Mouse (Mus musculus): Measurements from ENCODE around the gene Fam222a. TPM values are rescaled to one million over a fixed set of nuclear protein-coding genes. Genes with fewer than 3 reads are reported as not detected.

The Fam222a gene
- polyA plus RNA-seq, 1 experiment from 2014 or later = 1.5 TPM

DNA sequence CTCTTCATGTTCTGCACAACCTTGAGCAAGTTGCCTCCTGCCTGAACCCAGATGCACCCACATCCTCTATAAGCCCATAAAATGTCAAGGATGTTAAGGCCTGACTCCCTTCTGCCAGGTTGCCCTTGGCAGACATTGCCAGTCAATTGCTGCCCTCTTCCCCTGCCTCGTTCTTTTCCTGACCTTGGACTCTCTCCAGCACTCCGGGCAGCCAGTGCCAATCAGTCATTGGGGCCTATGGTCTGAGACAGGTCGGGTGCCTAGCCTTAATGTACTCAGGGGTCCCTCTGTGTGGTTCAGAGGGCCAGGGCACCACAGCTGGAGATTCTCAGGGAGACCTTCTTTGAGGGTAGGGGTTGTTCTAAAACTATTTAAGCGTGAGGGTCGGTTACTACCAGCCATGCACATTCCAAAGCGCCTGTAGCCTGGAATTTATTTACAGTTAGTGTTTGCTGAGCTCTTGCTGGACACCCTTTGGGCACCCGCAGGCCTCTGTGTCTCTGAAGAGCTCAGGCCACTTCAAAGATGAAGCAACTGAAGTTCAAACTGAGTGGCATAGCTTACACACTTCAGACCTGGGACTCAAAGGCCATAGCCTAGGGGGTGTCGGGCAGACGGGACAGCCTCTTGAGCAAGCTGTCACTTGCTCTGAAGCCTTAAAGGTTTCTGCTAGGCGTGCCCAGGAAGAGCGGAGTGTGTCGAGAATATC, 6.3 kb downstream of the Fam222a start:
- no peak for ATAC-seq (ENCODE audit: insufficient number of reproducible peaks, low FRiP score, low TSS enrichment, low read depth)
- Histone ChIP-seq H3K9me3 (replicated peaks) (no peaks in the 10 kb centered on the region), H3K4me1 (peaks cover 60% of the 10 kb centered on the region), H3K27ac (replicated peaks) (no peak overlapping the region), H3K4me2 (replicated peaks) (no peak overlapping the region), H3K27me3 (peaks cover 41% of the 10 kb centered on the region), H3K4me3 (replicated peaks) (no peak overlapping the region), H3K9ac (no peak overlapping the region), H3K36me3 (no peaks in the 10 kb centered on the region)
- WGBS = 60% methylated on average over 12 of the region's 12 CpGs

DNA sequence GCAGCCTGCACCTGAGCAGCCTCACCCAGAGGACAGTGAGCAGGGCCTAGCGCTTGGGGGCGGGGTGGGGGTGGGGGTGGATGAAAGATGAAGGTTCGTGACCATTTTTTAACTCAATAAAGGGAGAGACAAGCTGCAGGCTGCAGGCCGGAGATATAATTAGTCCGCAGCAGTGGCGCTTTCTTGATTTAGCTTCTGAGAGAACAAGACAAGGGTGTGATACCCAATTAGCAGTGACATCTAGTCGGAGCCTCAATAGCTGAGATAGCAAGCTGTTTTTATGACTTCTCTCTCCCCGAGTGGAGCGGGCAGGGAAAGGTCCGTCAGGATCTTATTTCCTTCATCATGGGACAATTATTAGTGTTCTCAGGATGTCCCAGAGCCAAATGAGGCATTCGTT, 7.2 kb downstream of the Fam222a start:
- H3K4me1 ChIP-seq = peaks cover 52% of the 10 kb centered on the region
- ATAC-seq (ENCODE audit: insufficient number of reproducible peaks, low FRiP score, low TSS enrichment, low read depth) = no peak
- no peaks in the 10 kb centered on the region for H3K36me3 ChIP-seq
- 39% methylated on average over 11 of the region's 11 CpGs for WGBS
- H3K4me2 ChIP-seq (replicated peaks) = no peak overlapping the region
- H3K27me3 ChIP-seq = peaks cover 36% of the 10 kb centered on the region
- no peak overlapping the region for H3K9ac ChIP-seq
- no peak overlapping the region for H3K27ac ChIP-seq (replicated peaks)
- H3K4me3 ChIP-seq (replicated peaks) = no peak overlapping the region
- H3K9me3 ChIP-seq (replicated peaks) = no peaks in the 10 kb centered on the region

GRCm38 (mm10) chr5:114575530-114575929, 7.7 kb downstream of the Fam222a start:
- 50% methylated on average over 7 of the region's 7 CpGs for WGBS
- Histone ChIP-seq H3K9ac (no peak overlapping the region), H3K9me3 (replicated peaks) (no peaks in the 10 kb centered on the region), H3K27ac (replicated peaks) (no peak overlapping the region), H3K4me2 (replicated peaks) (no peak overlapping the region), H3K4me1 (peaks cover 48% of the 10 kb centered on the region), H3K36me3 (no peaks in the 10 kb centered on the region), H3K27me3 (peaks cover 33% of the 10 kb centered on the region), H3K4me3 (replicated peaks) (no peak overlapping the region)
- ATAC-seq (ENCODE audit: insufficient number of reproducible peaks, low FRiP score, low TSS enrichment, low read depth) = no peak

DNA sequence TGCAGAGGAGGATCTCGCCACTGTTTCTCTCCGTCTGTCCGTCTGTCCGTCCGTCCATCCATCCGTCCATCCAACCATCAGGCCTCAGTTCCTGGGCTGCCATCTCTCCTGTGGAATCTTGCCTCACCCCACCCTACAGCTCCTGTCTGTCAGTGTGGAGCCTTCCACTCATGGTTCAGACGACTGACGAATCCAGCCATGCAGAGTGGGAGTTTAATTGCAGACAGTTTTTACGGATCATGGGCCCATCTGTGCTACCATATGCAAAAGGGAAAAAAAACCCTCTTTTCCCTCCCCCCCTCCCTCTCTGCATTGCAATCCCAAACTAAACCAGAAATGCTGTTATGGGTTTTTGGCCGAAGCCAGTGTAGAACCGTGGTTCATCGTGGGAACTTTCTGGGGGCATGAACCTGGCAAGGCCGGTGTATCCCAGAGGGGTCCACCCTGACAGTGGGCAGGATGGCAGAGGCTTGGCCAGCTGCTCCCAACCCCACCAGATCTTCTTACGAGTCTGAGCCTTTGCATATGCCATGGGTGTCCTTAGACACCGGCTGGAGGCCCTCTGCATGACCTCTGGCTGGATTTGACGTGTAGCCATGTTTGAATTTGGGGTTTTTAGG, 8.3 kb downstream of the Fam222a start:
- Histone ChIP-seq H3K27ac (replicated peaks) (no peak overlapping the region), H3K4me3 (replicated peaks) (no peak overlapping the region), H3K9ac (no peak overlapping the region), H3K4me2 (replicated peaks) (no peak overlapping the region), H3K9me3 (replicated peaks) (no peaks in the 10 kb centered on the region), H3K27me3 (peaks cover 27% of the 10 kb centered on the region), H3K36me3 (no peaks in the 10 kb centered on the region), H3K4me1 (peaks cover 42% of the 10 kb centered on the region)
- no peak for ATAC-seq (ENCODE audit: insufficient number of reproducible peaks, low FRiP score, low TSS enrichment, low read depth)
- 72% methylated on average over 16 of the region's 16 CpGs for WGBS

GRCm38 (mm10) chr5:114578361-114578760, 10.5 kb downstream of the Fam222a start:
- peaks cover 8% of the 10 kb centered on the region; the same call in 1 of the 2 replicates for H3K27me3 ChIP-seq
- H3K36me3 ChIP-seq = no peaks in the 10 kb centered on the region
- H3K4me2 ChIP-seq (replicated peaks) = no peak overlapping the region
- no peak for ATAC-seq (ENCODE audit: insufficient number of reproducible peaks, low FRiP score, low TSS enrichment, low read depth)
- H3K27ac ChIP-seq (replicated peaks) = no peak overlapping the region
- 46% methylated on average over 20 of the region's 20 CpGs for WGBS
- no peaks in the 10 kb centered on the region for H3K9me3 ChIP-seq (replicated peaks)
- no peak overlapping the region for H3K4me3 ChIP-seq (replicated peaks)
- peaks cover 28% of the 10 kb centered on the region for H3K4me1 ChIP-seq
- no peak overlapping the region for H3K9ac ChIP-seq

DNA sequence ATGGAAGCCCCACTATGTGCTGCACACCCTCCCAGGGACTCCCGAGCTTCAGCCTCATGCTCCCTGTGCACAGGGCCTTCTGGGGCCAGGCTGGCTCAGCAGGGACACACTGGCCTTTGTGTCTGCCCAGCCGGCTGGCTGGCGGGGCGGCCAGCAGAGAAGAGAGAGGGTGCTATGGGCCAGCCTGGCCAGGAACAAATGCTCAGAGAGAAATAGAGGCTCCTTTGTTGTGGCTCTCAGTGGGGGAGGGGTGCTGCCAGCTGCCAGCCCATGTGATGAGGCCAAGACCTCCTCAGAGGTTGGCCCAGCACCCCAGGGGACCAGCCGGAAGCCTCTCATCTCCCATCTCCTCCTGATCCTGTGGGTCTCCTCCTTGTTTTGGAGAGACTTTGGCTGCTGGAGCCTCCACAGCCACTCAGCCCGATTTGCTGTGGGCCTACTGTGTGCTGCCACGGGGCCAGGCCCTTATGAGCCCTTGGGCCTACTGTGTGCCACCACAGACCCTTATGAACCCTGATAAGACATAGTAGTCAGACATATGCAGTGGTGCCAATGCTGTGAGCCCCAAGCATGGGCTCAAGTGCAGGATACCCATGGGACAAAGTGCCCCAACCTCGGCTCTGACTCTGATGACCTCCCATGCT, 12.0 kb downstream of the Fam222a start:
- ATAC-seq (ENCODE audit: insufficient number of reproducible peaks, low FRiP score, low TSS enrichment, low read depth) = no peak
- Histone ChIP-seq H3K4me1 (peaks cover 29% of the 10 kb centered on the region), H3K4me2 (replicated peaks) (no peak overlapping the region), H3K27me3 (peaks cover 7% of the 10 kb centered on the region; the same call in 1 of the 2 replicates), H3K27ac (replicated peaks) (no peak overlapping the region), H3K4me3 (replicated peaks) (no peak overlapping the region), H3K9me3 (replicated peaks) (no peaks in the 10 kb centered on the region), H3K36me3 (no peaks in the 10 kb centered on the region), H3K9ac (no peak overlapping the region)
- 64% methylated on average over 8 of the region's 8 CpGs for WGBS

DNA sequence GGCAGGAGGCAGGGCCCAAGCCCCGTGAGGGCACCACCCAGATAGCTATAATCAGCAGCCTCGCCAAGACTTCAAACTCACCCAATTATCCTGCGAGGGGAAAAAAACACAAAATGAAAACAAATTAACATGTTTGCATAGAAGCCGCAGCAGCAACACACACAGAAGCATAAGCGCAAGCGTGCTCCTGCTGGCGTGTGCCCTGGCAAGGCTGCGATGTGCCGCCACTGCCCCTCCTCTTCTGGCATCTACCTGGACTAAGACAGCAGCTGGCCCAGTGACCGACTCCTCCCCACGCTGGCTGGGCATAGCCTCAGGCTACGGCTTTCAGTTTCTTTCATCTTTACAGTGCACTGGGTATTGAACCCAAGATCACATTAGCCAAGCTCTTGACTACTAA, 13.7 kb downstream of the Fam222a start:
- ATAC-seq (ENCODE audit: insufficient number of reproducible peaks, low FRiP score, low TSS enrichment, low read depth) = no peak
- Histone ChIP-seq H3K36me3 (no peaks in the 10 kb centered on the region), H3K9ac (no peak overlapping the region), H3K27me3 (peaks cover 11% of the 10 kb centered on the region; the same call in 1 of the 2 replicates), H3K4me3 (replicated peaks) (no peak overlapping the region), H3K9me3 (replicated peaks) (no peaks in the 10 kb centered on the region), H3K4me1 (0 out of 2 replicates have a peak, but pooled peaks cover 22% of the 10 kb centered on the region), H3K4me2 (replicated peaks) (no peak overlapping the region), H3K27ac (replicated peaks) (no peak overlapping the region)
- WGBS = 59% methylated on average over 12 of the region's 12 CpGs

- Histone ChIP-seq H3K9ac (no peak overlapping the region), H3K27me3 (peaks cover 8% of the 10 kb centered on the region; the same call in 1 of the 2 replicates), H3K4me1 (0 out of 2 replicates have a peak, but pooled peaks cover 22% of the 10 kb centered on the region), H3K4me2 (replicated peaks) (no peak overlapping the region), H3K9me3 (replicated peaks) (no peaks in the 10 kb centered on the region), H3K4me3 (replicated peaks) (no peak overlapping the region), H3K27ac (replicated peaks) (no peak overlapping the region), H3K36me3 (no peaks in the 10 kb centered on the region)
- ATAC-seq (ENCODE audit: insufficient number of reproducible peaks, low FRiP score, low TSS enrichment, low read depth) = no peak
- 79% methylated on average over 3 of the region's 3 CpGs for WGBS
Observed at GRCm38 (mm10) chr5:114583046-114583445, 15.2 kb downstream of the Fam222a start.

DNA sequence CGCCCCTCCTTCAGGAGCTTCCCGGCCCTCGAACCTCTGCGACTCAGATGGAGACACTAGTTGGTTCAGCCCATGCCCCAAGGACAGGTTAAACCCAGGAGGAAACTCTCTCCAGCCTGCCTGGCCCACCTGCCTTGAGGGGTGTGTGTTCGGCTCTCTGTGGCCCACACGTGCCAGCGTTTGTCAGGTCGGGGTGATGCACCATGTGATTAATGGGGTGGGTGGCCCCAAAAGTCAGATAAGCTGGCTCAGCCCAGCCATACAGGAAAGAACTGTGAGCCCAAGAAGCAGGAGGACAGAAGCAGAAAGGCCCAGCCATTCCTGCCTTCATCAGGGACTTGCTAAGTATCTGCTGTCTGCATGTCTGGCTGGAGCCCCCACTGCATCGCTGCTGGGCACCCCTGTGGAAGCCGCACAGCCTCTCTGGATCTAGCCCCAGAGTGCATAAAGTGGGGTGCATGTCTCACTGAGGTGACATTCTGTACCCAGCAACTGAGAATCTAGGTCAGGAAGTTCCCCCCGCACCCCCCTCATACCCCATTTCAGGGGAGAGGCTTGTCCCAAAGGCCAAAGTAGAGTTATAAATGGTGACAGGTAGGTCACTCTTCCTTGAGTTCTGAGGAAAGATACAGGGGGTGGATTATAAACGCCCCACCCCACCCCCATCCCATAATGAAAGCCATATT, 15.8 kb downstream of the Fam222a start:
- Histone ChIP-seq H3K4me2 (replicated peaks) (no peak overlapping the region), H3K27me3 (peaks cover 6% of the 10 kb centered on the region; the same call in 1 of the 2 replicates), H3K9me3 (replicated peaks) (no peaks in the 10 kb centered on the region), H3K4me3 (replicated peaks) (no peak overlapping the region), H3K9ac (no peak overlapping the region), H3K4me1 (0 out of 2 replicates have a peak, but pooled peaks cover 25% of the 10 kb centered on the region), H3K36me3 (no peaks in the 10 kb centered on the region), H3K27ac (replicated peaks) (no peak overlapping the region)
- 65% methylated on average over 12 of the region's 12 CpGs for WGBS
- ATAC-seq (ENCODE audit: insufficient number of reproducible peaks, low FRiP score, low TSS enrichment, low read depth) = no peak

DNA sequence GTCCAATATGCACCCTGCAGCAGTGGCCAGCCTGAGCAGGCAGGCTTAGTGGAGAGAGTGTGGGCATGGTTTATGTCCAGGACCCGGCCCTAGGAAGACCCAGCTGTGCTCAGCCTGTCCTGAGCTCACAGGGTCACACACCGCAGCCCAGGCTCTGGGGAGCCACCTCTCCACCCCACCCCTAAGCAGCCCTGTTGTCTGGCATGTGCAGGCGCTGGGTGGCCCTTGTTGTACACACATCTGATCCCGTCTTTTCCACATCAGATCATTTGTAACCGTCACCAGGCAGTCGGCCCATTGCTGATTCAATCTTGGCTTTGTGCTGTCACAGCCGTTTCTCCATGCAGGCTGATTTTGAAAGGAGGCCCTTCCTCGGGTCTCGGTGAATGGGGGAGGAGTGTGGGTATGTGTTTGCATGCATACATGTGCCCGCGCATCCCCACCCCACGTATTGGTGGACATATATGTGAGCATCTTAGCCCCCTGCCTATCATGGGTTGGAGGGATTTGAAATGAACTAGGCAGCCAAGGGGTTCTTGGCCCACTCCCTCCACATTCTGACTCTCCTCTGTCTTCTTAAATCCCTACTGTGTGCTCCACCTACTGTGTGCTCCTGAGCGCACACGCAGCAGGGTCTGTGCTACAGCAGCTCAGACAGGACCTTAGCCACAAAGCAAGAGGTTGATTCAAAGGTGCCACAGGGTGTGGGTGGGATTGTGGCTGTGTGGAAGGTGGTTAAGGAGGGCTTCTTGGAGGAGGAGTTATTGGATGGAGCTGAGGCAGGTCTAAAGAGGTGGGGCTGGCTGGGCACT, 16.7 kb downstream of the Fam222a start:
- Histone ChIP-seq H3K27ac (replicated peaks) (no peak overlapping the region), H3K4me3 (replicated peaks) (no peak overlapping the region)

More for the DNA sequence above, 16.7 kb downstream of the Fam222a start:
- no peak for ATAC-seq (ENCODE audit: insufficient number of reproducible peaks, low FRiP score, low TSS enrichment, low read depth)
- 0 out of 2 replicates have a peak, but pooled peaks cover 26% of the 10 kb centered on the region for H3K4me1 ChIP-seq
- no peak overlapping the region for H3K9ac ChIP-seq
- H3K4me2 ChIP-seq (replicated peaks) = no peak overlapping the region
- H3K36me3 ChIP-seq = no peaks in the 10 kb centered on the region
- H3K27me3 ChIP-seq = peaks cover 5% of the 10 kb centered on the region; the same call in 1 of the 2 replicates
- WGBS = 44% methylated on average over 14 of the region's 14 CpGs
- no peaks in the 10 kb centered on the region for H3K9me3 ChIP-seq (replicated peaks)
